Mouse (Mus musculus): ENCODE data around the gene Vps4a.

- TF ChIP-seq CTCF (IDR thresholded peaks at IDR 0.05; ENCODE audit: borderline replicate concordance, extremely low read depth, insufficient read depth, insufficient read length), result no peak
- TF ChIP-seq POLR2A (IDR thresholded peaks at IDR 0.05; ENCODE audit: borderline replicate concordance, extremely low read depth, insufficient read depth, insufficient read length, poor library complexity, severe bottlenecking), result no peak
Observed at GRCm38 (mm10) chr8:107040632-107041031, 9.6 kb downstream of the Vps4a start.

Measured in brain, embryonic 14.5 days (tissue).